Mouse (Mus musculus): ENCODE results near the gene Trappc11.
"Not testable (repeated sequence)": the region's sequence is repeated elsewhere in the genome, so short reads cannot be mapped to it uniquely, and the experiment has no call there.

Gene Trappc11

DNA sequence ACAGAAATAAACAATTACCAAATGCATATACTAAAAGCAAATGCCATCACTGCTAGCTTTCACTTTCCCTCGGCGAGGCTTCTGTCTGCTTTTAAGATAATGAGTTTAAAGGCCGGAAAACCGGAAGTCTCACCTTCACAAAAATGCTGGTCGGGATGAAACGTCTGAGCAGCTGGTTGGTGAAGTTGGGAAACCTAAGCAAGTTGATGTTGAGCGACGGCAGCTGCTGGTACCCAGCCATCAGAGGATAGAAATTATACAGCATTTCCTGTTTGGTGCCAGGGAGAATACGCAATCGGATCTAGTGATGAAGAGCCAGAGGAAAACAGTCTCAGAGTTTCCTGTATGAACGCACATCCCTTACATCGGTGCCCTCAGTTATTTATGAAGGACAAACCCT is 40.2 kb downstream of the Trappc11 start:
- no peak for DNase-seq (ENCODE audit: extremely low spot score, low read depth, low spot score)

DNA sequence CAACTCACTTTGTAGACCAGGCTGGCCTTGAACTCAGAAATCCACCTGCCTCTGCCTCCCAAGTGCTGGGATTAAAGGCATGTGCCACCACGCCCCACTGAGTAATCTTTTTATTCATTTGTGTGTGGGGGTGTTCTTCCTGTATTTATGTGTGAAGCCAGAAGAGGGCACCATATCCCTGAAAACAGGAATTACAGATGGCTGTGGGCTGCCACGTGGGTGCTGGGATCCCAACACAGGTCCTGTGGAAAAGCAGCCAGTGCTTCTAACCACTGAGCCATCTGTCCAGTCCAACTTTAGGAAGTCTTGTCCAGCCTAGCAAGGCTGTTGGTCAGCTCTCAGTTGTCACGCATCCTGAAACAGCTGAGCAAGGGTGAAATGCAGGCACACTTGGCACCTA is 46.0 kb downstream of the Trappc11 start:
- DNase-seq (ENCODE audit: extremely low spot score, low read depth, low spot score): no peak

- no peak for DNase-seq (ENCODE audit: extremely low spot score, low read depth, low spot score)
These were observed 50.8 kb downstream of the Trappc11 start for GRCm38 (mm10) chr8:47482354-47483071.

- no peak for DNase-seq (ENCODE audit: extremely low spot score, low read depth, low spot score)
These were observed 53.2 kb downstream of the Trappc11 start for GRCm38 (mm10) chr8:47480039-47480438.

GRCm38 (mm10) chr8:47461650-47462049 is 71.6 kb downstream of the Trappc11 start:
- DNase-seq (ENCODE audit: extremely low spot score, low read depth, low spot score): no peak

DNA sequence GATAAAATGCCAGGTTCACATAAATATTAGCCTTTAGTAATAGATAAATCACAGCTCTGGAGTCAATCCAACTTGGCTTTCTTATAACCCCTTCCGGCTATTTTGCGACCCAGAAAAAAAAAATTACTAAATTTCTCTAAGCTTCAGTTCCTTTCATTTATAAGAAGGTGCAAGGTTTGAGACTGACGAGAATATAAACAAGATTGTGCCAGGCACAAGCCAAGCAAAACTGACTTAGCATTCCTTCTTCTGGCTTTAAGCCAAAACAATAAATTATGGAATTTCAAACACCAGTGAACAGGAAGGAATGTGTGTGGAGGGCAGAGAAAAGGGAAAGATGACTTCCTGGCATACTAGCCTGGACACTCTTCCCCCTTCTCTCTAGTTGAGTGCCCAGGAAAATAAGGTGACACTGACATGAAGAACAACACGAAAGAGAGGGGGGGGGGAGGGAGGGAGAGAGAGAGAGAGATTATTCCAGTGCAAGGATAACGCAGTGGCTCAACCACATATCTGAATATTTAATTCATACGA is 74.0 kb downstream of the Trappc11 start:
- no peak for DNase-seq (ENCODE audit: extremely low spot score, low read depth, low spot score)

DNA sequence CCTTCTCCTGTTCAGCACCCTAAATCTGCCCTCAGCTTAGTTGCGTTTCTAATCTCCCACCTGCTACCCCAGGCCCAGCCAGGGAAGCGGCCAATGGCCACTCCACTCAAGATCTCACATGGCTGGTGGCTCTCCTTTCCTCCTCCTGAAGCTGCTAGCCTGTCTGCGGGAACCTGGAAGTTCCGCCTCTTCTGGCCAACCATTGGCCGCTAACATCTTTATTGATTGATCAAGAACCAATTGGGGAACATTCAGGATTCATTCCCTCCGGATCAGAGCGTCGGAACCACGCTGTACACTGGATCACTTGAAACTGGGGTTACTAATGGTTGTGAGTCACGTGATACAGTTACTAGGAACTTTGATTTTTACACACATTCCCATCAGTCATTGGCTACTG is 74.7 kb downstream of the Trappc11 start:
- DNase-seq (ENCODE audit: extremely low spot score, low read depth, low spot score): no peak

GRCm38 (mm10) chr8:47449211-47449610 is 84.1 kb downstream of the Trappc11 start:
- not testable (repeated sequence) for DNase-seq (ENCODE audit: extremely low spot score, low read depth, low spot score)

GRCm38 (mm10) chr8:47446312-47447046 is 86.8 kb downstream of the Trappc11 start, which contains the start of gene Stox2:
Gene Stox2 (minus strand): TSS chr8:47446362.
- DNase-seq (ENCODE audit: extremely low spot score, low read depth, low spot score): no peak

All from hindlimb bud, embryonic 11.5 days (tissue).